Mouse (Mus musculus) heart, embryonic 13.5 days (tissue): Measurements from ENCODE around the gene Zbtb37. TPM values are rescaled to one million over a fixed set of nuclear protein-coding genes. Genes with fewer than 3 reads are reported as not detected.

Source experiments
- ATAC-seq: fragments of 200-750 bp; cut with Nextera tagmentation; 2 replicates; pipeline ENCODE4 v1.8.0; 2017; ENCODE audit warnings: moderate TSS enrichment; ENCODE audit not compliant: insufficient number of reproducible peaks, low FRiP score, low TSS enrichment; ENCODE audit errors: extremely low read depth
- H3K27ac ChIP-seq: fragments of 300-500 bp; sonication (generic); replicated peaks from 2 replicates; pipeline ENCODE4 v1.5.1; 2015; ENCODE audit warnings: moderate library complexity, mild to moderate bottlenecking, inconsistent platforms
- H3K27me3 ChIP-seq: fragments of 300-500 bp; sonication (generic); replicated peaks from 2 replicates; pipeline ENCODE4 v1.6.1; 2015; ENCODE audit warnings: mild to moderate bottlenecking, inconsistent platforms
- H3K36me3 ChIP-seq: fragments of 300-500 bp; sonication (generic); 2 replicates; pipeline ENCODE4 v1.6.1; 2015; ENCODE audit warnings: mild to moderate bottlenecking, inconsistent platforms
- H3K4me1 ChIP-seq: fragments of 300-500 bp; sonication (generic); 2 replicates; pipeline ENCODE4 v1.6.1; 2015; ENCODE audit warnings: inconsistent platforms
- H3K4me2 ChIP-seq: fragments of 300-500 bp; sonication (generic); 2 replicates; pipeline ENCODE4 v1.6.1; 2015; ENCODE audit warnings: inconsistent platforms, mild to moderate bottlenecking, moderate library complexity
- H3K4me3 ChIP-seq: fragments of 300-500 bp; sonication (generic); 2 replicates; pipeline ENCODE4 v1.5.1; 2015; ENCODE audit warnings: moderate library complexity, mild to moderate bottlenecking, inconsistent platforms
- H3K9ac ChIP-seq: fragments of 300-500 bp; sonication (generic); 2 replicates; pipeline ENCODE4 v1.6.1; 2015; ENCODE audit warnings: inconsistent platforms, mild to moderate bottlenecking, moderate library complexity
- H3K9me3 ChIP-seq: fragments of 300-500 bp; sonication (generic); 2 replicates; pipeline ENCODE4 v1.6.1; 2016; ENCODE audit warnings: inconsistent platforms
- WGBS: fragments of 180-500 bp; shearing (Covaris S2); methylation state at CpG from one replicate; pipeline ENCODE4 v1.1.7; 2015; ENCODE audit warnings: mixed read lengths; 5-methylcytosine and 5-hydroxymethylcytosine counted together
- polyA plus RNA-seq: library from polyadenylated mRNA; unstranded; fragments of >200 nt; fragmentation: Nextera tagmentation; extraction: Ambion mirVana; gene quantifications from 2 replicates; pipeline ENCODE4 v1.2.1, GENCODE M21; 2015

Gene Zbtb37
- polyA plus RNA-seq, 1 experiment from 2014 or later: 6.3 TPM

DNA sequence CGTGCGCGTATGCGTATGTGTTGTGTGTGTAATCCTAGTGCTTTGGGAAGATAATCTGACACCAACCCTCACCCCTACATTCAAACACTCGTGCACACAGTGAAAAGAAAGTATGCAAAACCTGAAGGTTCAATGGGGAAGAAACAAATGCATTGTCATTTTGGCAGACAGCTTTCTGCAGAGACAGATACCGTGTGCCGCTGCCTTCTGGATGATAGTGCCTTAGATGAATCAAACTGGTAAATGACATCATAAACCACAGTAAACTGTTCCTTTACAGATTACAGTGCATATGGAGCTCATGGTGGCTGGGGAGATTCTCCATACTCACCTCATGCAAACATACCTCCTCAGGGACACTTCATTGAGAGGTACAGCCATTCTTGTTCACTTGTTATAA, 71.5 kb downstream of the Zbtb37 start:
- Histone ChIP-seq H3K4me3 (no peak overlapping the region), H3K36me3 (peaks cover 91% of the 10 kb centered on the region), H3K27me3 (no peaks in the 10 kb centered on the region), H3K4me2 (no peak overlapping the region), H3K9me3 (no peaks in the 10 kb centered on the region), H3K4me1 (no peaks in the 10 kb centered on the region), H3K9ac (no peak overlapping the region), H3K27ac (no peak overlapping the region)
- ATAC-seq: no peak
- WGBS: 93% methylated on average over 7 of the region's 7 CpGs

Other genes with a start within 250 kb of the Zbtb37 start
- 63.6 and 73.2 TPM in 2 replicates for gene Rabgap1l, start 241.6 kb downstream of the Zbtb37 start, polyA plus RNA-seq
- gene Rc3h1, start 128.4 kb downstream of the Zbtb37 start, polyA plus RNA-seq: 5.3 and 5.8 TPM in 2 replicates
- gene Serpinc1, start 56.3 kb downstream of the Zbtb37 start, polyA plus RNA-seq: 1.7 and 10.7 TPM in 2 replicates
- gene Dars2, start 35.8 kb upstream of the Zbtb37 start, polyA plus RNA-seq: 29.3 and 31.0 TPM in 2 replicates
- 19.7 and 21.6 TPM in 2 replicates for gene Cenpl, start 35.9 kb upstream of the Zbtb37 start, polyA plus RNA-seq
- gene Klhl20, start 96.7 kb upstream of the Zbtb37 start, polyA plus RNA-seq: 10.4 and 11.5 TPM in 2 replicates
- gene Ankrd45, start 107.8 kb upstream of the Zbtb37 start, polyA plus RNA-seq: 3.3 and 3.9 TPM in 2 replicates
- gene Tex50, start 124.5 kb upstream of the Zbtb37 start, polyA plus RNA-seq: 0.20 TPM in 1 of 2 replicates, not detected in the other
- 365 and 408 TPM in 2 replicates for gene Prdx6, start 216.4 kb upstream of the Zbtb37 start, polyA plus RNA-seq